Mouse (Mus musculus) myocyte (in vitro differentiated cells): Measurements from ENCODE around the gene Gm3558.
"Not testable (repeated sequence)": the region's sequence is repeated elsewhere in the genome, so short reads cannot be mapped to it uniquely, and the experiment has no call there.

Source experiments
- E2F4 ChIP-seq: IDR thresholded peaks from one replicate; pipeline ENCODE4 v1.6.1; 2011; ENCODE audit warnings: mild to moderate bottlenecking, control low read depth, moderate library complexity; ENCODE audit not compliant: insufficient read depth
- MAX ChIP-seq: IDR thresholded peaks from one replicate; pipeline ENCODE4 v1.6.1; 2011; ENCODE audit warnings: low read depth, mild to moderate bottlenecking, control low read depth
- POLR2A ChIP-seq: IDR thresholded peaks from one replicate; pipeline ENCODE4 v1.6.1; 2011; ENCODE audit warnings: low read depth, mild to moderate bottlenecking, control low read depth, moderate library complexity; ENCODE audit not compliant: insufficient read length
- REST ChIP-seq: IDR thresholded peaks from one replicate; pipeline ENCODE4 v1.6.1; 2011; ENCODE audit warnings: mild to moderate bottlenecking, control low read depth, moderate library complexity; ENCODE audit not compliant: insufficient read depth, insufficient read length
- TCF12 ChIP-seq: IDR thresholded peaks from one replicate; pipeline ENCODE4 v1.6.1; 2011; ENCODE audit warnings: mild to moderate bottlenecking, control low read depth; ENCODE audit not compliant: poor library complexity, insufficient read depth, severe bottlenecking
- USF1 ChIP-seq: IDR thresholded peaks from one replicate; pipeline ENCODE4 v1.6.1; 2011; ENCODE audit warnings: low read depth, mild to moderate bottlenecking, control low read depth, moderate library complexity

DNA sequence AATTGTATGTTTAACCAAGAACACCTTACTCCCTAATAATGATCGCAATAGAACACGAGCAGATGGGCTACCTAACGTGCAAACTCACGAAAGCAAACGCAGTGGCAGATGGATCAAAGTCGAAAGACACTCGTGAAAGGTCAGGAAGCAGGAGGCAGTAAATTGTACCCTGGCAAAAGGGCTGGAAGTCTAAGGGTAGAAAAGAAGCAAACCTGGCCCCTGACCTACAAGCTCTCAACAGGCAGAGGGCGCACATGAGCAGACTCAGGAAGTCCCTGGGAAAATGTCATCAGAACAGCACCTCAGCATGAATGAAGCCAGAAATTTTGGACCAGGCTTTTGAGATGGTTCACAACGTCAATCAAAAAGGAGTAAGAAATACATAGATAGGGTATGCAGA is 1.1 kb downstream of the Gm3558 start:
- not testable (repeated sequence) for TF ChIP-seq POLR2A, E2F4, USF1, MAX, TCF12, REST
